Mouse (Mus musculus): ENCODE results near the gene Capn7. TPM values are rescaled to one million over a fixed set of nuclear protein-coding genes. Genes with fewer than 3 reads are reported as not detected.

Capn7 gene
- polyA plus RNA-seq (2014; fragmentation: Nextera tagmentation; extraction: Ambion mirVana) = 42.1 and 45.1 TPM in 2 replicates

DNA sequence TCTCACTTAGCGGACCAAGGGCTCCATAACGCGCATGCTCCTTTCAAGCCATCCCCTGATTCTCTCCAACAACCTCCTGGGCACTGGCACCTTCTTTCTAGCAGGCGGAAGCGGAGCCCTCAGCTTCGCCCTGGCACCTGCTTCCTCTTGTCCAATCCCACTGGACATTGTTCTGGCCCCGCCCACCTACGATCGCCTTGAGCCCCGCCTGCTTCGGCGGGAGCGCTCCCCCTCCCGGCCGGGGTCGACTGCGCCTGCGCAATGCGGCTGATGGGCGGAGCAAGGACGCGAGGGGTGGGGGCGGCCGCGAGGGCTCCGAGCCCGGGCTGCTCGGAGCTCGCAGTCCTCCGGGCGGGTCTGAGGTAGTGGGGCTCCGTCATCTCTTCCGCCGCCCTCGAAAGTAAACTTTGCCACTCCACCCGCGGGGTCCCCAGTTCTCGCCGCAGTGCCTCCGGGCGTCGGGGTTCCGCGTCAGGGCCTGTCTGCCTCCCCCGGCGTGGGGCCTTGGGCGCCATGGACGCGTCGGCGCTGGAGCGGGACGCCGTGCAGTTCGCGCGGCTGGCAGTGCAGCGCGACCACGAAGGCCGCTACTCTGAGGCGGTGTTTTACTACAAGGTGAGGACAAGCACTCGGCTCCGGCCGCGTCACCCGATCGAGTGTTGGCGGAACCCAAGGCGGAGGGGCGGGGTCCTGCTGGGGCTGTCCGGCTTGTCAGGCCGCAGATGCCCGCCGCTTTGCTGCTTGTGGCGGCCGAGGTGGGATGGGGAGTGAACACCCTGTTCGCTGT lies at the start of gene Capn7:
Capn7 (plus strand) TSS at position 270 of the 787 bp plus-strand sequence.
- Histone ChIP-seq H3K4me2 (replicated peaks; ENCODE audit: low read depth, low read length) (peak within 1 kb of the TSS; percentile 48), H3K4me1 (ENCODE audit: control insufficient read depth, insufficient read depth, low read length) (peaks cover 4% of the 10 kb centered on the region), H3K9ac (replicated peaks; ENCODE audit: low read depth, low read length) (peak within 1 kb of the TSS; percentile 92), H3K36me3 (ENCODE audit: control insufficient read depth, insufficient read depth, low read length) (peaks cover 3% of the 10 kb centered on the region; the same call in 1 of the 2 replicates), H3K27ac (ENCODE audit: low read length) (peak within 1 kb of the TSS; percentile 96), H3K27me3 (ENCODE audit: control insufficient read depth, insufficient read depth, low read length) (no peaks in the 10 kb centered on the region), H3K4me3 (ENCODE audit: low read depth, low read length) (peak within 1 kb of the TSS; percentile 83), H3K9me3 (ENCODE audit: control insufficient read depth, low read depth, low read length) (no peaks in the 10 kb centered on the region)
- peak; percentile 97 for ATAC-seq (ENCODE audit: insufficient number of reproducible peaks, insufficient read depth, low FRiP score, low read depth)
- WGBS = under 1% methylated on average over 69 of the region's 78 CpGs

DNA sequence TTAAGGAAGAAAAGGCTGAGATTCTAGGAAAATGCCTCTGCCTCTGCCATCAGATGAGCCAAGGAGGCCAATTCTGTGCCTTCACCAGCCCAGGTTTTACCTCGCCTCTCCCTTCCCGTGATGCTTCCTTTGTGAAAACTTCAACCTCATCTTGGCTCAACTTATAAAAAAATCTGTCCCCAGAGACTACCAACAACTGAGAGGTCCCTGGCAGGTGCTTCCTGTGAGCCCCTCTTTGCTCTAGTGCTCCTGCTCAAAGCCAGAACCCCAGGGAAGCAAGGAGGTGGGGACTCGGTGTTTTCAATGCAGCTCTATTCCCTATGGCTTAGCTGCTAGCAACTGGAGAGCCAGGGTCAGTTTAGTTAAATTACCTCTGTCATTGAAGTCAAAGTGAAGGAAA lies 23.2 kb upstream of the Capn7 start:
- WGBS = 71% methylated on average over 3 of the region's 3 CpGs
- Histone ChIP-seq H3K4me1 (ENCODE audit: control insufficient read depth, insufficient read depth, low read length) (no peaks in the 10 kb centered on the region), H3K4me3 (ENCODE audit: low read depth, low read length) (no peak overlapping the region), H3K9me3 (ENCODE audit: control insufficient read depth, low read depth, low read length) (no peaks in the 10 kb centered on the region), H3K4me2 (replicated peaks; ENCODE audit: low read depth, low read length) (no peak overlapping the region), H3K36me3 (ENCODE audit: control insufficient read depth, insufficient read depth, low read length) (no peaks in the 10 kb centered on the region), H3K27ac (ENCODE audit: low read length) (no peak overlapping the region), H3K9ac (replicated peaks; ENCODE audit: low read depth, low read length) (no peak overlapping the region), H3K27me3 (ENCODE audit: control insufficient read depth, insufficient read depth, low read length) (no peaks in the 10 kb centered on the region)
- no peak for ATAC-seq (ENCODE audit: insufficient number of reproducible peaks, insufficient read depth, low FRiP score, low read depth)

DNA sequence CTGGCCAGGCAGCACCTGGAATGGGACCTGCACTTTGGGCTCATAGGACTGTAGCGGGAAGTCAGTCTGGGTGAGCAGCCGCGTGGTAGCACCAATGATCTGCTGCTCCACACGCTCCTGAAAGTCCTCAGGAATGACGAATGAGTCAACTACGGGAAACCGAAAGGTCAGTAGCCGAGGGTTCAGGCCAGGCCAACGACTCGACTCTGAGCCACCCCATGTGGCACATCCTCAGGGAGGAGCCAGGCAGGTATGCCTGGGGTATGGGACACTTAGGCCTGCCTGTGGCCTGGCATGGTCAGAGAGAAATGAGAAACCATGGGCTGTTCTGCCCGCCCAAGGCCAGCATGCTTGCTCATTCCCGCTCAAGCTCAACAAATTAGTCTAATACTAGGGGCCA lies 19.8 kb upstream of the Capn7 start:
- no peaks in the 10 kb centered on the region for H3K27me3 ChIP-seq (ENCODE audit: control insufficient read depth, insufficient read depth, low read length)
- H3K36me3 ChIP-seq (ENCODE audit: control insufficient read depth, insufficient read depth, low read length) = no peaks in the 10 kb centered on the region
- no peaks in the 10 kb centered on the region for H3K9me3 ChIP-seq (ENCODE audit: control insufficient read depth, low read depth, low read length)
- no peak for ATAC-seq (ENCODE audit: insufficient number of reproducible peaks, insufficient read depth, low FRiP score, low read depth)
- no peak overlapping the region for H3K4me2 ChIP-seq (replicated peaks; ENCODE audit: low read depth, low read length)
- no peaks in the 10 kb centered on the region for H3K4me1 ChIP-seq (ENCODE audit: control insufficient read depth, insufficient read depth, low read length)
- 53% methylated on average over 12 of the region's 12 CpGs for WGBS
- H3K27ac ChIP-seq (ENCODE audit: low read length) = no peak overlapping the region
- no peak overlapping the region for H3K9ac ChIP-seq (replicated peaks; ENCODE audit: low read depth, low read length)
- no peak overlapping the region for H3K4me3 ChIP-seq (ENCODE audit: low read depth, low read length)

DNA sequence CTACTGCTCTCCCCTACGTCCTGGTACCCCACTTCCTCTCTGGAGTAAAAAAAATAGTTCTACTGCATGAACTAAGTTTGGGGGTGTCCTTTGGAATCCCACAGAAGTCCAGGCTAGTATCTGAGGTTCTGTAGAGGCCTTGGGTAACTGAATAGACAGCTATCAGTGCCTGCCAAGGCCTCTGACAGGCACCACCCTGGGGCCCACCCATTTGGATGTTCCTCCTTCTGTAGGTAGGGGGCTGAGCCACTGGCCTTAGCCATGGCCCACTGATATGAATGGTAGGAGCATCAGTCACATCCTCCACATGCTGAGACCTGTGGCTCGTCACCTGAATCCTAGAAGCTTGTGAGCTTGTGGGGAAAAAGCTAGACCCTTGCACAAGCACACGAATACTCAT lies 18.7 kb upstream of the Capn7 start:
- H3K4me1 ChIP-seq (ENCODE audit: control insufficient read depth, insufficient read depth, low read length) = no peaks in the 10 kb centered on the region
- 86% methylated on average over 3 of the region's 3 CpGs for WGBS
- no peak overlapping the region for H3K4me2 ChIP-seq (replicated peaks; ENCODE audit: low read depth, low read length)
- no peaks in the 10 kb centered on the region for H3K27me3 ChIP-seq (ENCODE audit: control insufficient read depth, insufficient read depth, low read length)
- H3K36me3 ChIP-seq (ENCODE audit: control insufficient read depth, insufficient read depth, low read length) = no peaks in the 10 kb centered on the region
- no peaks in the 10 kb centered on the region for H3K9me3 ChIP-seq (ENCODE audit: control insufficient read depth, low read depth, low read length)
- no peak overlapping the region for H3K27ac ChIP-seq (ENCODE audit: low read length)
- no peak overlapping the region for H3K9ac ChIP-seq (replicated peaks; ENCODE audit: low read depth, low read length)
- no peak for ATAC-seq (ENCODE audit: insufficient number of reproducible peaks, insufficient read depth, low FRiP score, low read depth)
- no peak overlapping the region for H3K4me3 ChIP-seq (ENCODE audit: low read depth, low read length)

DNA sequence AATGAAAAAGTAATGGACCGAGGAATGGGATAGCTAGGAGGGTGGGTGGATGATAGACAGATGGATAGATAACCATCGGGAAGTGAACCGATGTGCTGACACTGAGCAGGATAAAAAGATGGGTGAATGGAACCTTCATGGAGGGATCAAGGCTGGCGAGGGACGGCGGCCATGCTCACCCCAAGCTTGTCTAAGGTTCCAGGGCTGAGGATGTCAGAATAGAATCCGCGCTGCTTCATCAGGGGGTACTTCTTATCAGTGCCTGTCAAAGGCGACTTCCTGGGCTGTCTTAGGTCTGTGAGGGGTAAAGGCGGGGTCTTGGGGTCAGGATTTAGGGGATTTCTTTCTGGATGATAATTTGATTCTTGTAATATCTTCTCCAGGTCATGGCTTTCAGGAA lies 16.9 kb upstream of the Capn7 start:
- ATAC-seq (ENCODE audit: insufficient number of reproducible peaks, insufficient read depth, low FRiP score, low read depth) = no peak
- H3K4me1 ChIP-seq (ENCODE audit: control insufficient read depth, insufficient read depth, low read length) = no peaks in the 10 kb centered on the region

DNA sequence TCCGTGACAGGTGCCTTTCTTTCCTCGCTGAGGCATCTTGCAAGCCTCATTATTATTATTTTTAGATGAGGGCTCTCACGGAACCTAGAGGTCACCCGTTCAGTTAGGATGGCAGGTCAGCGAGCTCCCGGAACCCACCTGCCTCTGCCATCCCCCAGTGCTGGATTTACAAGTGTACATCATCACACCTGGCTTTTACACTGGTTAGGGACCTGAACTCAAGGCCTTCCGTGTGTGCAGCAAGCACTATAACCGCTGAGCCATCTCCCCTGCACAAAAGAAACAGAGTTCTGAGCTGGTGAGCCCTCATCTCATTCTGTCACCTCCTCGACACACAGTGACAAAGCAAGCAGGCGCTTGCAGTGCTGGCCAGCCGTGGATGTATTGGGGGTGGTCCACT lies 15.3 kb upstream of the Capn7 start:
- Histone ChIP-seq H3K36me3 (ENCODE audit: control insufficient read depth, insufficient read depth, low read length) (no peaks in the 10 kb centered on the region), H3K4me2 (replicated peaks; ENCODE audit: low read depth, low read length) (no peak overlapping the region), H3K9ac (replicated peaks; ENCODE audit: low read depth, low read length) (no peak overlapping the region), H3K27ac (ENCODE audit: low read length) (no peak overlapping the region), H3K9me3 (ENCODE audit: control insufficient read depth, low read depth, low read length) (no peaks in the 10 kb centered on the region), H3K27me3 (ENCODE audit: control insufficient read depth, insufficient read depth, low read length) (no peaks in the 10 kb centered on the region), H3K4me3 (ENCODE audit: low read depth, low read length) (no peak overlapping the region), H3K4me1 (ENCODE audit: control insufficient read depth, insufficient read depth, low read length) (no peaks in the 10 kb centered on the region)
- ATAC-seq (ENCODE audit: insufficient number of reproducible peaks, insufficient read depth, low FRiP score, low read depth) = no peak
- WGBS = 88% methylated on average over 11 of the region's 11 CpGs

More for the DNA sequence above, 16.9 kb upstream of the Capn7 start:
- H3K9ac ChIP-seq (replicated peaks; ENCODE audit: low read depth, low read length) = no peak overlapping the region
- no peaks in the 10 kb centered on the region for H3K9me3 ChIP-seq (ENCODE audit: control insufficient read depth, low read depth, low read length)
- H3K36me3 ChIP-seq (ENCODE audit: control insufficient read depth, insufficient read depth, low read length) = no peaks in the 10 kb centered on the region
- H3K4me3 ChIP-seq (ENCODE audit: low read depth, low read length) = no peak overlapping the region
- H3K4me2 ChIP-seq (replicated peaks; ENCODE audit: low read depth, low read length) = no peak overlapping the region
- WGBS = 77% methylated on average over 10 of the region's 10 CpGs
- no peaks in the 10 kb centered on the region for H3K27me3 ChIP-seq (ENCODE audit: control insufficient read depth, insufficient read depth, low read length)
- no peak overlapping the region for H3K27ac ChIP-seq (ENCODE audit: low read length)

DNA sequence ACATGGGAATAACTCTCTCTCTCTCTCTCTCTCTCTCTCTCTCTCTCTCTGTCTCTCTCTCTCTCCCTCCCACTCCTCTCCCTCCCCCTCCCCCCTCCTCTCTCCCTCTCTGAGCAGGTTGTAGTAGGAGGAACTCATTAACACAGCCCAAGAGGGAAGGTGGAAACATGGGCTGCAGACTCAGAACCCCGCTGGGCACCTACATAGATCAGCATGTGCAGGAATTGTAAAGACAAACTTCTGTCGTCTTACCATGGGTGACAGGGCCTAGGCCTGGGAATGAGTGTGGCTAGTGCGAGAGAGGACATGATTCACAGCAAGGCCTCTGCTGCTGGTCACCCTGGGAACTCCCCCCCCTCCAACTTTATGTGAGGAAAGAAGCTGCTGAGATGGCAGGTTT lies 14.2 kb upstream of the Capn7 start:
- no peaks in the 10 kb centered on the region for H3K9me3 ChIP-seq (ENCODE audit: control insufficient read depth, low read depth, low read length)
- ATAC-seq (ENCODE audit: insufficient number of reproducible peaks, insufficient read depth, low FRiP score, low read depth) = no peak
- no peak overlapping the region for H3K4me2 ChIP-seq (replicated peaks; ENCODE audit: low read depth, low read length)
- H3K9ac ChIP-seq (replicated peaks; ENCODE audit: low read depth, low read length) = no peak overlapping the region
- 84% methylated on average over 3 of the region's 3 CpGs for WGBS
- no peaks in the 10 kb centered on the region for H3K27me3 ChIP-seq (ENCODE audit: control insufficient read depth, insufficient read depth, low read length)
- H3K36me3 ChIP-seq (ENCODE audit: control insufficient read depth, insufficient read depth, low read length) = no peaks in the 10 kb centered on the region
- H3K4me3 ChIP-seq (ENCODE audit: low read depth, low read length) = no peak overlapping the region
- H3K27ac ChIP-seq (ENCODE audit: low read length) = no peak overlapping the region
- H3K4me1 ChIP-seq (ENCODE audit: control insufficient read depth, insufficient read depth, low read length) = no peaks in the 10 kb centered on the region

DNA sequence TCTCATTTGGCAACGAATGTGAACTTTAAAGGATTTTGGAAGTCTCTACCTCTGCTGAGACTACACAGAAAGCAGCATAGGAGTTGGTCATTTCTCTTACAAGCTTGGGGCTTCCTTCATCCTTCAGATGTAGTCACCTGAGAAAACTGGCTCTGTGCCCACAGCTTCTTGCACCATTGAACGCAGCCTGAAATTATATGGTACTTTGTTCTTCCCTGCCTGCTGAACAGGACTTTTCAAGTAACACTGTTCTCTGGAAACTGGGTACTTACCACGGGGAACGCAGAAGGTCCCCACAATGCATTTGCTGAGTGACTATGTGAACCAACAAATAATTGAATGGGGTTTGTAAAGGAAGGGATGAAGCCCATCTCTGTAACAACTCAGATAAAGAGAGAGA lies 13.2 kb upstream of the Capn7 start:
- peak overlapping the region; percentile 33 for H3K4me3 ChIP-seq (ENCODE audit: low read depth, low read length)
- 75% methylated on average over 4 of the region's 4 CpGs for WGBS
- peak overlapping the region; percentile 69 for H3K4me2 ChIP-seq (replicated peaks; ENCODE audit: low read depth, low read length)
- no peak overlapping the region for H3K27ac ChIP-seq (ENCODE audit: low read length)
- no peaks in the 10 kb centered on the region for H3K4me1 ChIP-seq (ENCODE audit: control insufficient read depth, insufficient read depth, low read length)
- H3K9me3 ChIP-seq (ENCODE audit: control insufficient read depth, low read depth, low read length) = no peaks in the 10 kb centered on the region
- no peak overlapping the region for H3K9ac ChIP-seq (replicated peaks; ENCODE audit: low read depth, low read length)
- H3K27me3 ChIP-seq (ENCODE audit: control insufficient read depth, insufficient read depth, low read length) = no peaks in the 10 kb centered on the region
- no peak for ATAC-seq (ENCODE audit: insufficient number of reproducible peaks, insufficient read depth, low FRiP score, low read depth)
- no peaks in the 10 kb centered on the region for H3K36me3 ChIP-seq (ENCODE audit: control insufficient read depth, insufficient read depth, low read length)
